Mouse (Mus musculus): ENCODE results near the gene Zfp157. TPM values are rescaled to one million over a fixed set of nuclear protein-coding genes. Genes with fewer than 3 reads are reported as not detected.
"Not testable (repeated sequence)": the region's sequence is repeated elsewhere in the genome, so short reads cannot be mapped to it uniquely, and the experiment has no call there.

The Zfp157 gene
- total RNA-seq (2021): 10 to 100 TPM; 19.6 to 20.4 TPM
- long read RNA-seq, experiment 1, full-length matches to known transcripts: 3 of 6 reads
- long read RNA-seq, experiment 1, partial matches to known transcripts: 0 of 6 reads
- long read RNA-seq, experiment 1, other reads (novel, unspliced or antisense): 3 of 6 reads
- long read RNA-seq, experiment 2, full-length matches to known transcripts: 5 of 9 reads
- long read RNA-seq, experiment 2, partial matches to known transcripts: 0 of 9 reads
- long read RNA-seq, experiment 2, other reads (novel, unspliced or antisense): 4 of 9 reads

DNA sequence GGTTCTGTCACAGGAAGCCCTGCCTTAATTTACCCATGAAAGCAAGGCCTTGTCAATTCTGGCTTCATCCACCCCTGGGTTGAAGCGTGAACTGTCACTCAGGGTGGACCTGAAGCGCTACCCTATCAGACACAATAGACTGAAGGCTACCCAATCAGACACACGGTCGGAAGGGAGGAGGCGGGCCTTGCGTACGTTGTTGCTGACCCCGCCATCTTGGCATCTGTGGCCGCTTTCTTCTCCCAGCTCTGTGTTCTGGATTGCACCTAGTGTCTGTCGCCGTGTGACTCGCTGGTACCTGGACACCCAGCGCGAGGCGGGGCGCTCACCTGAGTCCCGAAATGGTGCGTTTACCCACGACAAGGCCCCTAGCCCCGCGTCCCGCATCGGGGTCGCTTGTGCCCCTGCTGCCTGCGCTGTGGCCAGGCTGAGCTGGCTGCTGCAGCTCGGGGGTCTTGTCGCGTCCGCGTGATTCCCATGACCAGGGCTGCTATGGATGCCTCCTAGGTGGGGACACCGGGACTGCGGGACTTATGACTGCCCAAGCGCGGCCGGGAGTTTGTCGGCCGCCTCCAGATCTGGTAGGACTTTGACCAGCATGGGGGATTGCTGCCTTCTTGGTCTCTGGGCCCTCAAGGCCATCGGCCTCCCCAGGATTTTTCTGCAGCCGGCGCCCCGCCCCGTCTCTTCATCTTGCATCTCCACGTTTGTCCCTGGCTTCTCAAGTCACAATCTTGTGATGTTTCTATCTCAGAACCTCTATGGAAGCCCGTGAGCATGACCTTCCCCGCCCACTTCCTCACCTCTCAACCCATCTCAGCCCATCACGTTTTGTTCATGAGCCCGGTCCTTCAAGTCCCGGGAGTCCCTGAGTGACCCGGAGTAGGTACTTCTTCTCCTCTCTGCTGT lies at the start of gene Zfp157:
TSS of gene Zfp157 (plus strand) at position 183 of the 909 bp plus-strand sequence.
- peak; percentile 52 to 67 for DNase-seq (ENCODE audit: low spot score in 2 of 2)

DNA sequence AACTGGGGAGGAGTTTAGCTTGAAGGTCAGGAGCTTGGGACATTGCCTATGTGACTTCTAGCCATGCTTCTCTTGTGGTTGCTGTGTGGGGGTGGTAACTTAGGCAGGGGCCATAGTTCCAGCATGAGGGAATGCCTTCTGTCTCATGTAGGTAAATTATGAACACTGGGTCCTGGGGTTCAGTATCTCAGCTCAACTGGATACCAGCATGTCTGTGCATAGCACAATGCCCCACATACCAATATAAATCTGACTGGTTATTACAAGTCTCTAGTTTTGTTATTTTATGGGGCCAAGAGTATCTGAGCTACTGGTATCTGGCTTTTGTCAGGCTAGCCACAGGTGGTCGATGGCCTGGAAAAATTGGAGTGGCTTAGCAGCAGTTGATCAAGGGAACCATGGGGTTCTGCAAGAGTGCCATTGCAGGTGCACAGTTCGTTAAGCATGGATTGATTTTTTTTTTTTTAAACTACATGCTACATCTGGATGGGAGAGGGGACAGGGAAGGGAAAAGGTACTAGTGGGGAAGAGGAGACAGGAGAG lies 43.4 kb upstream of the Zfp157 start:
- DNase-seq (ENCODE audit: low spot score in 2 of 2): no peak

DNA sequence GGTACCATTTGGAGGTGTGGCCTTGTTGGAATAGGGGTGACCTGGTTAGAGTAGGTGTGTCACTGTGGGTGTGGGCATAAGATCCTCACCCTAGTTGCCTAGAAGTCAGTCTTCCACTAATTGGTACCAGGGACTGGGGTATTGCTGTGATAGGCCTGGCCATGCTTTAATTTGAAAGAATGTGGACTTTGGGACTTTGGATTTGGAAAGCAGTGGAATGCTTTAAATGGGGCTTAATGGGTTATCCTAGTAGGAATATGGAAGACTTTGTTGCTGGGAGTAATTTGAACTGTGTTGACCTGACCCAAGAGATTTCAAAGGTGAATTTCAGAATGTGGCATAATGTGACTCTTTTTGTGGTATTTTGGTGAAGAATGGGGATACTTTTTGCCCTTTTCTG lies 40.8 kb upstream of the Zfp157 start:
- DNase-seq (ENCODE audit: low spot score in 2 of 2): not testable (repeated sequence)

DNA sequence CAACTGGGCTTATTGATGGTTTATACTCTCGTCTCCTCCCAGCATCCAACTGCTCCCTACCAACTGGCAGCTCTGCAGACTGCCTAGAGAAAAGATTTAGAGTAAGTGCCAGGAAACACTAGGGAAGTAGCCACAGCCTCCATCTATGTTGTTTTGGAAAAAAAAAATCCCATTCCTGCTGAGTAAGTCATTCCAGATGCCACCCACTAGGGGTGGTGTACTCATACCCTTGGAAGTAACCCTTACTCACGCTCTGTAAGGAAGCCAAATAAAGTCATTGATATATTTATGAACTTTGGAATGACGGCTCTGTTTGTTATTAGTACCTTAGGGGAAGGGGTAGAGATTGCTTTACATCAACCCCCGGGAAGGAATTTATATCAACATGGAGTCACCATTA lies 17.1 kb downstream of the Zfp157 start:
- no peak for DNase-seq (ENCODE audit: low spot score in 2 of 2)

DNA sequence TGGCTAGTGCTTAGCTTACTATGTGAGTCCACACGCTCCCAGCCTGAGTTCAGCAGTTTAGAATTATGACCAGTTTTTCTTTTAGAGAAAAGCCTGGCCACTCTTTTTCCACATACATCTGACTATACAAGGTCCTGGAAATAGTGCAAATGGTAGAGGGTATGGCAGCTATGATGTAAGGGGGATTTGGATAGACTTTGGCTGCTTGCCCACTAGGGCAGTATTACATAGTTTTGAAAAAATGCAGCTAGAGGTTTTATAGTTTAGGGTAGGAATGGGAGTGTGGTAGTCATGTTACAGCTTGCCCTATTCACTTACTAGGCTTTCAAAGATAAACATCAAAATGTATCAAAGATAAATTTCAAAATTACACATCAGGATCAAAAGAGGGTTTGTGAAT lies 17.8 kb downstream of the Zfp157 start:
- DNase-seq (ENCODE audit: low spot score in 2 of 2): no peak

DNA sequence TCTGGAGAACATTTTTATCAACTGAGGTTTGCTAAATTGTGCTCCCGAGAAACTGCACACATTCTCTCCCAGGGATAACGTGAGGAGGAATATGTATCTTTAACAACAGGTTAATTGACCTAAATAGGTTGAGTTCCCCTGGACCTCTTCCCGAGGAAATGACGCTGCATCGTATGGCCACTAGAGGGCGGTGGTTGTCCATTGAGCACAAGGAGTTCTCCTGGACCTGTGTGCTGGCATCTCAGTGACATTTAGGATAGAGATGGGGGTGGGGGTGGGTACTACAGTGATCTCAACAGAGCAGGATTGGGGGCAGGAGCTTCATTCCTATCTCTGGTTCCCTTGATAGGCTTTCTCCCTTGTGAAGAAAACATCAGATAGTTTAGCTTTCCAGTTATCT lies 32.3 kb downstream of the Zfp157 start:
- DNase-seq (ENCODE audit: low spot score in 2 of 2): peak in 1 of 2 experiments; percentile 14

DNA sequence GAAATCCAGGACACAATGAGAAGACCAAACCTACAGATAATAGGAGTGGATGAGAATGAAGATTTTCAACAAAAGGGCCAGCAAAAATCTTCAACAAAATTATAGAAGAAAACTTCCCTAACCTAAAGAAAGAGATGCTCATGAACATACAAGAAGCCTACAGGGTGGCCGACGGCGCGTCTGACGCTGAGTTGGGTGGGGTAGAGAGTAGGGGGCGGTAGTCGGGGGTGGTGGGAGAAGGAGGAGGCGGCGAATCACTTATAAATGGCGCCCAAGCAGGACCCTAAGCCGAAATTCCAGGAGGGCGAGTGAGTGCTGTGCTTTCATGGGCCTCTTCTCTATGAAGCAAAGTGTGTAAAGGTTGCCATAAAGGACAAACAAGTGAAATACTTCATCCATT lies 63.3 kb downstream of the Zfp157 start:
- DNase-seq (ENCODE audit: low spot score in 2 of 2): not testable (repeated sequence)

Other genes starting within 250 kb of the Zfp157 start
- gene Mblac1, start 247.2 kb upstream of the Zfp157 start, total RNA-seq (2021): 10 to 100 TPM in 1 of 2 experiments, 1 to 10 TPM in 1; 9.9 to 10.2 TPM
- gene Nxpe5, start 215.6 kb upstream of the Zfp157 start, total RNA-seq (2021): under 1 TPM; 0.70 to 0.85 TPM
- gene Lamtor4, start 186.0 kb upstream of the Zfp157 start, total RNA-seq (2021): 10 to 100 TPM; 65.5 to 69.9 TPM
- 10 to 100 TPM; 27.3 to 28.1 TPM for gene BC037034, start 177.4 kb upstream of the Zfp157 start, total RNA-seq (2021)
- under 1 TPM; 0.54 to 0.64 TPM for gene Gal3st4, start 168.6 kb upstream of the Zfp157 start, total RNA-seq (2021)
- not detected for gene Gm43720, start 161.5 kb upstream of the Zfp157 start, total RNA-seq (2021)
- gene Gpc2, start 161.5 kb upstream of the Zfp157 start, total RNA-seq (2021): 1 to 10 TPM; 3.5 to 6.7 TPM
- gene Stag3, start 161.2 kb upstream of the Zfp157 start, total RNA-seq (2021): 1 to 10 TPM in 1 of 2 experiments, under 1 TPM in 1; 0.53 to 1.5 TPM
- gene Pvrig, start 99.5 kb upstream of the Zfp157 start, total RNA-seq (2021): under 1 TPM in 1 of 2 experiments, not detected in 1; 0.28 TPM
- not detected for gene 1700123K08Rik, start 123.2 kb downstream of the Zfp157 start, total RNA-seq (2021)
- 10 to 100 TPM; 29.3 to 34.0 TPM for gene Zfp68, start 178.3 kb downstream of the Zfp157 start, total RNA-seq (2021)
- 10 to 100 TPM; 11.2 to 11.7 TPM for gene A430033K04Rik, start 181.4 kb downstream of the Zfp157 start, total RNA-seq (2021)

Data from adrenal gland, postnatal 4 days (tissue).